Mouse (Mus musculus) T-helper 2 cell (primary cell): ENCODE data around the gene Rbpms2.
"Not testable (repeated sequence)": the region's sequence is repeated elsewhere in the genome, so short reads cannot be mapped to it uniquely, and the experiment has no call there.

Experiments used
- in situ Hi-C: fragments of 300-600 bp; cut with MboI, MseI; formaldehyde crosslinking; loops from one replicate; pipeline ENCODE4 v1.15.1; 2025; ENCODE audit warnings: high pct_unique_total_duplicates

Rbpms2 gene

DNA sequence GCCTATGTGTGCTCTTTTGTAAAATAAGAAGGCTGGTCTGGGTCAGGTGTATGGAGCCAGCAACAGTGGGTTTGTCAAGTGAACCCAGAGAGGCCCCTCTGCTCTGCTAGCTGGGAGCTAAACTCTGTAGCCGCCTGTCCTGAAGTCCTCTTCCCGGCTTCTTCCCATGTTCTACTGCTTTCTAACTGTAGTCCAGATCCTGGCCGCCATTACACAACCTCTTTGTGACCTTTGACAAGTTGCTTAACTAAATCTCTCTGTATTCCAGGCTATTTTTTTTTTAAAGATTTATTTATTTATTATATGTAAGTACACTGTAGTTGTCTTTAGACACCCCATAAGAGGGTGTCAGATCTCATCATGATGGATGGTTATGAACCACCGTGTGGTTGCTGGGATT is 24.3 kb downstream of the Rbpms2 start:
- in situ Hi-C loops, result no loop called here

DNA sequence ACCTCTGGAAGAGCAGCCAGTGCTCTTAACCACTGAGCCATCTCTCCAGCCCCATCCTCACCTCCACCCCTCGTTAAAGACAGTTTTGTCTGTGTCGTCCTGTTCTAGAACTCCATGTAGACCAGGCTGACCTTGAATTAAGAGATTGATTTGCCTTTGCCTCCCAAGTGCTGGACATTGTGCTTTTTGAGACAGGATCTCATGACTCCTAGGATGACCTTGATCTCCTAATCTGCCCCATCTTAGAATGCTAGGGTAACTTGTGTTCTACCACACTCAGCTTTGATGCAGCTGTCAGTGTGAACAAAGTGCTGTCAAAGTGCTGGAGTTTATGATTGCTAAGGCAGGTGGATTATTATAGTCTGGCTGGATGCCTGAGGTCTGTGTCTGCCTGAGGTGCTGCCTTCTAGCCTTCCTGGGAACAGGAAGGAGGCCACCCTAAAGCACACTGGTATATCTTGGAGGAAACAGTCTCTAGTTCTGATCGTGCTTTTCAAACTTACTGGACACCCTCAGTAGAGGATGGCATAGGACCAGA is 25.3 kb downstream of the Rbpms2 start:
- in situ Hi-C loops, result no loop called here

DNA sequence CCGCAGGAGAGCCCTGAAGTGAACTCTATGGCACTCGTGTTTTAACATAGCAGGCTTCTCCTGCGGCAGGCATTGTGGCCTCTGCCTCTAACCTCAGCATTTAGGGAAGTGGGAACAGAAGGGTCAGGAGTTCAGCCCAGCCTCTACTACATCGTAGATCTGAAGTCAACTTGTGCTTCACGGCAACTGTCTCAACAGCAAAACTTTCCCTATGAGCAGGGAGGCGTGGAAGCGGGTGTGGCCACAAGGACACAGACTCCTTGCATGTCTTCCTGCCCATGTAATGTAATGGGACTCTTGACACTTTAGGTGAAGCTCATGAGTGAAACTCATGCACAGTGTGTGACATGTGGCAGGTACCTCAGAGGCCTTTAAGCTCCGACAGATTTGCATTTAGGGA is 26.1 kb downstream of the Rbpms2 start:
- in situ Hi-C loops, result no loop called here

DNA sequence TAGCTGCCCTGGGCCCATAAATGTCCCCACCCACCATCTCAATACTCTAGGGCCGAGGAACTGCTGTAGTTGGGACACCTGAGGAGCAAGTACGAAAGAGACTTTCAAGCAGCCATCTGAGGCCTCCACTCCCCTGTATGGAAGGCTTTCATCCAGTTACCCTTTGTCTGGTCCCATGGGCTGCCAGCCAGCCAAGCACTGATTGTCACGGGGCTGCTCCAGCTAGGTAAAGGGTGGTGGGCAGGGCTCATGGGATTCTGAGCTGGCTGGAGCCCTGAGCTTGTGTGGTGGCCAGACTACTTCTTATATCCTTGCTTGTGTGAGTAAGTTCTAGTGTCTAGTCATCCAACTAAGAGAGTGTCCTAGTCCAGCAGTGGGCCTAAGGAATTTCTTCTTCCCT is 27.8 kb downstream of the Rbpms2 start:
- in situ Hi-C loops, result no loop called here

DNA sequence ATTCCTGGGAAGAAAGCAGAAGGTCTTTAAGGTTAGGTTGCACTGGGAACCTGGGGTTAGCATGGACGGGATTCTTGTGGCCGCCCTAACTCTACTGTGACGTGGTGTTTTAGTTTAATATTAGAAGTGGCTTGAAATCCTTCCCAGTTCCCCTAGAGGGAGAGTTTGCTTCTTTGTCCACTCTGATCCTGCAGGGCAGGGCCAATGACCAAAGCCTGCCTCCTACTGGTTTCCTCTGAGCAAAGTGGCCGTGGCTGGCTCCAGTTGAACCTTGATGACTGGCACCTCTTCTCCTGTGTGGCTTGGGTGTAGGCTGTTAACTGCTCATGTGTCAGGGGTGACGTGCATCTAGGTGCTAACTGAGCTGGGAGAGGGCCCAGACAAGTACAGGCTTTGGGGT is 31.6 kb downstream of the Rbpms2 start:
- in situ Hi-C loops, result loop anchor here (5.0 to 10.0 kb wide), 3 partner anchors 59 to 184 kb away; partner anchors contain the start of gene Ankdd1a

DNA sequence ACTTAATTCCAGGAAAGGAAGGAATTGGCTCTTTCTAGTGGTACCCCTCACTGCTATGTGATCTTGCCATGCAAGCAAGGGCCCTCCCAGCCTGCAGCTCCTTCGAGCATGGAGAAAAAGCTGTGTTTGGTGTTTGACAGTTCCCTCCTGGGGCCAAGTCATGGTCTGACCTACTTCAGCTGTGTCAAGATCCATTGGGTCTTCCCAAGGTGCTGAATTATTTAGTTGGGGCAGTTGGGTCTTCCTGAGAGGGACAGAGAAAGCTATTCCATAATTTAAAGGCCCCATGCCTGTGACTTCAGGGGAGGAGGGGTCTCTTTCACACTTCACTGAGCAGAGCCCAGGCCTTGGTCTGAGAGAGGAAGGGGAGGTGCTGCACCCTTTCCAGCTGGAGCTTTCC is 32.0 kb downstream of the Rbpms2 start:
- in situ Hi-C loops, result loop anchor here (5.0 to 10.0 kb wide), 3 partner anchors 59 to 183 kb away; partner anchors contain the start of gene Ankdd1a

DNA sequence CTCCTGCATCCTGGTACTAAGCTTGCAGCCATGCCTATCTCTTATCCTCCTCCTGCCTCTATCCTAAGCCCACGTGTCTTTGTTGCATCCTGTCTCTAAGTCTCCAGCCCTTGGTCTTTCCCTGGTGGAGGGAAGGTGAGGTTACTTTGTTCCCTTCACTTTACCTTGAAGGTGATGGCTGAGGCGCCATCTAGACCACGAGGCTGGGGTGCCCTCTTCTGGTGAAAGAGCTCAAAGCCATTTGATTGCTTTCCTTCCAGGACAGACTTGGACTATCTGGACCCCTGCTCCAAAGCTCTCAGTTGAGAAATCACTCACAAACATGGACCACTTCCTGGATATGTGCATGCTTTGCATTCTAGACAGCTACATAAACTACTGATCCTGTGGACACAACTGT is 34.7 kb downstream of the Rbpms2 start:
- in situ Hi-C loops, result loop anchor here (5.0 to 10.0 kb wide), 3 partner anchors 62 to 181 kb away; partner anchors contain the start of gene Ankdd1a

DNA sequence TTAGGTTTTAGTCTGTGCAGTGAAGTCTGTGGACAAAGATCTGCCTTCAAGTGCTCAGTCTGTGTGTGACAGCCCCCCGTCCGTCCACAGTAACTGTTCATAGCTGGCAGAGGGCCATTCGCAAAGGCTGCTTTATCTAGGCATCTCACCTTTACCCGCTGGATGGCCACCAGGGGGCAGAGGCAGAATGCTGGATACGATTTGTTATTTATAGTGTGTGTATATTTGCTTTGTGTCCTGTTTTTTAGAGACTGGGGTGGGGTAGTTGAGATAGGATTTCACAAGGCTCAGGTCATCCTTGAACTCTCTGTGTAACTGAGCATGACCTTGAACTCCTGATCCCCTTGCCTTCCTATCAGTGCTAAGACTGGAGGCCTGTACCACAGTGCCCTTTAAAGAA is 36.6 kb downstream of the Rbpms2 start:
- in situ Hi-C loops, result loop anchor here (10.0 kb wide), 1 partner anchor 179 kb away; no protein-coding TSS in a partner anchor

DNA sequence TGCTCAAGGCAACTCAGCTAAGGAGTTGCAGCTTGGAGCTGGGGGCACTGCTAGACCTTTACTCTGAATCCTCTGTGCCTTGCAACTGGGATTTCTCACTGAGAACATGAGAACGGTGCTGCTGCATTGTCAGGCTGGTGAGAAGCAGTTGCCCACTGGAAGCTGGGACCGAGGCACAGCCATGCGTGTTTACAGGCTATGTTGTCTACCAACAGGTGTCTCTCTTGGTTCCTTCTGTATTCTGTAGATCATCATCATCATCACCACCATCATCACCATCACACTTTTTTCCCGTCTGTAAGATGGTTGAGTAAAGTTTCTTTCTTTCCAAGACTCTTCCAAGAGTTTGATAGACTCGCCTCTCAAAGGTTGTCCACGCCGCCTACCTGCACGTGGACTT is 38.3 kb downstream of the Rbpms2 start, which contains the start of gene Oaz2:
TSS of gene Oaz2 (plus strand) at position 301 of the 400 bp plus-strand sequence.
- in situ Hi-C loops, result loop anchor here (10.0 kb wide), 1 partner anchor 177 kb away; no protein-coding TSS in a partner anchor

DNA sequence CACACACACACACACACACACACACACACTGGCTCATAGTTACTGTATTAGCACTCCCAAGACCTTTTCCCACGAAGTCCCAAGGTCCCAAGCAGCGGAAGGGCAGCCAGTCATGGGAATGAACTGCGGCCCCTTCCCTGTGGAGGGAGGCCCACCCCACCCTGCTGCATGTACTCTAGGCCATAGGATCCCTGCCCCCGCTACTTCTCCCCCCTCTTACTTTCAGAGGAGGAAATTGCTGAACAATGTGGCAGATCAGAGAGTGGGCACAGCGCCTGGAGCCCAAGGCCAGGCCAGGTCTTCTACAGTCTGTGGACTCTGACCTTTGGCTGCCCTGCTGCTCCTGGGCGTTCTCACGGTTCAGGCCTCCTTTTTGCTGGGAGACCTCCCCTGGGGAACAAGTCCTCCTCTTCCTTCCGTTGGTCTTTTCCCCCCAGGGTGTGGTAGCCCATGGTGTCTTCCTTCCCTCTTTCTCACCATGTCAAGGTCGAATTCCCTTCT is 42.0 kb downstream of the Rbpms2 start:
- in situ Hi-C loops, result no loop called here

DNA sequence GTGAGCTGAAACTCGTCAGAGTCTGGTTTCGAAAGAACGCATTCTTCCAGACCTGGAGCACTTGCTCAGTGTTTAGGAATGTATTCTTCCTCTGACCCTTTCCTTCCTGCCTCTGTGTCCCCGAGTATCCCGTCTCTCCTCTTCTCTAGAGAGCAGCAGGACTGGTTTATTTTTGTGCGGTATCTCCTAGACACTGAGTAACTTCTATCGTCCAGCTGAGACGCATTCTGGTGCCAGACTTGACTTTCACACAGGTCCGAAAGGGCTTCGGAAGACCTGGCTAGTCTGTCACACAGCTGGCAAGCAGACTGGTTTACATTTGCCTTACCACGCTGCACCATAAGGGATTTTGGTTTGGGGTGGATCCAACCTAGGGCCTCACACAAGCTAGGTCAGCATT is 43.5 kb downstream of the Rbpms2 start:
- in situ Hi-C loops, result no loop called here

DNA sequence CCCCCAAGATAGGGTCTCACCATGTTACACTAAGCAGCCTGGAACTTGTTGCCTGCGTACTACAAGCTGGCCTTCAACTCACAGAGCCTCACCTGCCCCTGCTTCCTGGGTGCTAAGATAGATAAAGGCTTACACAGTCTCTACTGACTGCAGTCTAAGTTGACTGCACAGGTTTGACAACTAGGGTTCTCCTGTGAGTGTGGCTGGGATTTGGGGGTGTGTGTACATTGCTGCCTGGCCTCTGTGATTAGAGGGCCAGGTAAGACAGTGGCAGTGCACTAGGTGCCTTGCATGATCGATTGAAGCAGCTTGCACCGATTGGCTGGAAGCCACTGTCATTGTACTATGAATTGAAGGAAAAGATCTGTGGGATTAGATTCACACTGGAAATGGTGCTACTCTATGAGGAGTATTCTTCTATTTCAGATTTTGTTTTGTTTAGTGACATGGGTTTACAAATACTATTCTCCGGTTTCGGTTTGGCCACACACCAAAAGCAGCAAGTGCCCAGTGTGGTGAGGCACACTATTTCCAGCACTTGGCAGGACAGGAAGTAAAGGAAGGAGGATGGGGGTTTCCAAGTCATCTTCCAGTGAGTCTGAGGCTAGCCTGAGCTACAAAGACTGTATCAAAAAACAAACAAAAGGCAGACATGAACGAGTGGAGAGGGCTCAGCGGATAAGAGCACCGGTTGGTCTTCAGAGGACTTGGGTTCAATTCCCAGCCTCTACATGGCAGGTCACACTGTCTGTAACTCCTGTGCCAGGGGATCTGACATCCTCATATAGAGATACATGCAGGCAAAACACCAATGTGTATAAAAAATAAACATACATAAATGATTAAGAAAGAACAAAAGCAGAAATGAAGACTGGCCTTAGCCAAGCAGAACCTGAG is 46.3 kb downstream of the Rbpms2 start:
- in situ Hi-C loops, result no loop called here

DNA sequence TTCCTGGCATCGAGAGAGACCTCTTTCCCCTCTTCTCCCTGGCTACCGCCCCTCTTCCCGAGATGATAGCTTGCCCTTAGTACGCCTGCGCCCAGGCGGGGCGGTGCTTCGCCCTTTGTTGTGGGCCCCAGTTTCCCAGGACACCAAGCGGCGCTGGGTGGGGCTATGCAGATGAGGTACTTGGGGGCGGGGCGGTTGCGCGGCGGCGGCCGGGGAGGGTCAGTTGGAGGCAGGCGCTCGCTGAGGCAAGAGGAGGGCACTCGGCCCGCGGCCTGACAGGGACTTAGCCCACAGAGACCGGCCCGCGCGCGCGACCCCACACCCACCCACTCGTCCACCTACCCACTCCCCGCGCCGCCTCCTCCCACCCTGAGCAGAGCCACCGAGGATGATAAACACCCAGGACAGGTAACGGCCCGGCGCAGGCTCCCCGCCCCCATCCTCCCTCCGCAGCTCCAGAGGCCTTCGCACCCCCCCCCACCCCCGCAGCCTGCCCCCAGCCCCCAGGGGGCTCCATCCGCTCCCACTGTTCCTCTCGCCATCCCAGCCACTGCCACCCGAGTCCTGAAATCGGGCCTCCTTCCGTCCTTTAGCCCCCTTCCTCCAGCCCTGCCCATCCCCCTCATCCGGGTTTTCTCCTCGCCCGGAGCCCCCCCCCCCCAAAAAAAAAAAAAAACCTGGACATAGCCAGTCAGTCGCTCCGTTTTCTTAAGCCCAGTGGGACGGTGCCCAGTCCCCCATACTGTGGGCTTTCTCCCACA is 47.1 kb downstream of the Rbpms2 start:
- in situ Hi-C loops, result no loop called here

DNA sequence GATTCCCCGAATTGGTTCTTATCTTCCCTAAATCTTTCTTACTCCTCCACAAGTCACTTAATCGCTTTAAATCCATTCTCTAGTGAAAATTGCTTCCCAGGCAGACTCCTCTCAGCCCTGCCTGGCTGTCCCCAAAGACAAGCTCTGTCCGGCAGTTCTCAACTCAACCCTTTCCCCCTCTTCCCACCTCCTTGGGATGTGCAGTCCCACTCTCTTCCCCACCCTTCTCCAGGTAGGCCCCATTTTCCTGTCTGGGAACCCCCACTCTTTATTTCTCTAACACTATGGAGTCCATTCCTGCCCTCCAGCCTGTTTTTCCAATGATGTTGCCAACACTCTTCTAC is 47.6 kb downstream of the Rbpms2 start:
- in situ Hi-C loops, result no loop called here

DNA sequence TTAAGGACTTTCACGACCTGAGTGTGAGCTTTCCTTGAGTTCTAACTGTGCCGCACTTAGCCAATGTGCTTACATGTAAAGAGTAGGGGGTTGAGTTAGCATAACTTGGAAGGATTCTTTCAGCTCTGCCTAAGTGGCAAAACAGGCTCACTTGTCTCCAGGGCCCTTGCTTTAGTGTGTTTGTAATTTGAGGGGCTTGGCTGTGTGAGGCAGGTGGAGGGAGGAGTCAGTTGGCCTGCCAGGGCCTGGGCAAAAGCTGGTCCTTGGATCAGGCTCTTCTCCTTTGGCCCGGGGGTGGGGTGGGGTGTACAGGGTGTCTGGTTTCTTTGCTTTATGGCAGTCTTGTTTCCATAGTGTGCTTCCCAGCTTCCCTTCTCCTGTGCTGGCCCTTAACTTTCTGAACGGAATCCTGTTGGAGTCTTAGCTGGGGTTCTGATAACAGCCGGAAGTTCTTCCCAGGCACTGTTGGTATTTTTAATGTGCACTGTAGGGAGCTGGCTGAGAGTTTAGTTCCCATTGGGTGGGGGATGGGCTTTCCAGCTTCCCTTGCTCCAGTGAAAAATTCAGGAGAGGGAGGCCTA is 49.8 kb downstream of the Rbpms2 start:
- in situ Hi-C loops, result no loop called here

DNA sequence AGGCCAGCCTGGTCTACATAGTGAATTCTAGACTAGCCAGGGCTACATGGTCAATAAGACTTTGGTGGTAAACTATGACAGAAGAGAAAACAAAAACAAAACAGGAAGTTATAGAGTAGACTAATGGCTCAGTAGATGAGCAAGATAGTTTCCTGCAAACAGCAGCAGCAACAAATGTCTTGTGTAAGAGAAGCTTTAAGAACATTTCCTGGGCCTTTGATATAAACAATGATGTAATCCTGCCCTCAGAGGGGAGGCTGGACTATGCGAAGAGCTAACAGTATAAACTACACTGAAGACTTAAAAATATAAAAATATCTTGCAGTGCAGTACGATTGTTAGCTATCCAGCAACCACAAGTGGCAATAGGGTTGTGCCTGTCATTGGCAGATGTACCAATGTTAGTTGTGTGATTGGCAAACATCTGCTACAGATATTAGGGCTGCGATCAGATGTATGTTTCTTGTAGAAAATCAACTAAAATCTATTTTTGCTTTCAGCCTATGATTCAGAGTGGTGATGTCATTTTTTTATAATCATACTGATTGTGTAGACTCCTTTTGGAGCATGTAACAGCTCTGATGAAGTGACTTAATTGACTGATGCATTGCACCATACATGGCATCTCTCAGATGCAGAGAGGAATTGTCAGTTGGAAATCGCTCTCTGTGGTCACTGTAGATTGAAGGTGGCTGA is 51.6 kb downstream of the Rbpms2 start:
- in situ Hi-C loops, result no loop called here

DNA sequence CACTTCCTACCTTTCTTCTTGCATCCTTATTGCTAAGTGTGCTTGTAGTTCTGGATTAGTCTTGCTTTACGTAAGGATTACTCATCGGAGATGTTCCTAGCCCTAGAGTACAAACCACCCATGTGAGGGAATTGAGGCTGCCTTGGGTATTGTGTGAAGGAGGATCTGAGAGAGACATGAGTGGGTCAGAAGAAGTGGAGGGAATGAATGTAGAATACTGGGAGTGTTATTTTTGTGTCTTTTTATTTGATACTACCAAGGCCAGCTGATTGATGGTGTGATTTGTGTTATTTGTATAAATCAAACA is 52.1 kb downstream of the Rbpms2 start:
- in situ Hi-C loops, result no loop called here

DNA sequence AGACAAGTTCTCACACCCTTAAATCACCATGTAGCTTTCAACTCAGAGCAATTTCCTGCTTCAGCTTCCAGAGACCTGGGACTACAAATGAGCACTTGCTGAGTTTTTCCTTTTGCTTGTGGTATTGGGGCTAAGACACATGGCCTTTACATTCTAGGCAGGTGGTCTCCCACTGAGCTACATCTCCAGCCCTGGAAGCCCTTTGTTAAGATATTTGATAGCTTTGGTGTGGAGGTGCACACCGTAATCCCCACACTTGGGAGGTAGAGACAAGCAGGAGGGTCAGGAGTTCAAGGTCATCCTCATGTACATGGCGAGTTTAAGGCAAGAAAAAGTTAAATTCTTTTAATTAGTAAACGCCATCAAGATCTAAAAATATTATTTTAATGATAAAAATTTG is 52.7 kb downstream of the Rbpms2 start:
- in situ Hi-C loops, result no loop called here

DNA sequence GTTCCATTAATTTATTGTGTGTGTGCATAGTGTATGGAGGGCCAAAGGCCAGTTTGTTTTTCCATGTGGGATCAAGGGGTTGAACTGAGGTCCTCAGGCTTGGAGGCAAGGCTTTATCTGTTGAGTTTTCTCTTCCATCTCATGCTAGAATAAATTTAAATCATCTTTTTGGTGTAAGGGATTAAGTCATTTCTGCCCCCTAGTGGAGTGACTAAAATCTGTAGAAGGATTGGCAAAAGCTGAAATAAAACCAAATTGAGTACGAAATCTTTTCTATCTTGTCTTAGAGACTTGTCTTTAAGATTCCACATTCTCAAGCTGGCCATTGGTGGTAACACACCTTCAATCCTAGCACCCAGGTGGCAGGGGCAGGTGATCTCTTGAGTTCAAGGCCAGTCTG is 53.5 kb downstream of the Rbpms2 start:
- in situ Hi-C loops, result no loop called here

DNA sequence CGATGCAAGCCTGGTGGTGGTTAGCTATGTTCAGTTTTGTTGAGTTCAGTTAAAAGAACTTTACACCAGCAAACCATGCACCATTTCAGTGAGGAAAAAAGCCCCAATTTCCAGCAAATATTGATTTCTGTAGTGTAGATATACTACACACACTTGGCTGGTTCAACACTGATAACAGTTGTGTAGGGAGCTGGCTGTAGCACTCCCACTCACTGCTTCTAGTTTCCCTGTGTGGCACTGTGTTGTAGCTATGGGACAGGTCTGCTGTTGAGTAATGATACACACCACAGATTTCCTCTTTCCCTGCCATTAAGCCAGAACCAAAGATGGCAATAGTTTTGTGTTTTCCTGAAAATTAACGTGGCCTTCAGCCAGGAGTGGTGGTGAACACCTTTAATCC is 55.3 kb downstream of the Rbpms2 start:
- in situ Hi-C loops, result no loop called here

DNA sequence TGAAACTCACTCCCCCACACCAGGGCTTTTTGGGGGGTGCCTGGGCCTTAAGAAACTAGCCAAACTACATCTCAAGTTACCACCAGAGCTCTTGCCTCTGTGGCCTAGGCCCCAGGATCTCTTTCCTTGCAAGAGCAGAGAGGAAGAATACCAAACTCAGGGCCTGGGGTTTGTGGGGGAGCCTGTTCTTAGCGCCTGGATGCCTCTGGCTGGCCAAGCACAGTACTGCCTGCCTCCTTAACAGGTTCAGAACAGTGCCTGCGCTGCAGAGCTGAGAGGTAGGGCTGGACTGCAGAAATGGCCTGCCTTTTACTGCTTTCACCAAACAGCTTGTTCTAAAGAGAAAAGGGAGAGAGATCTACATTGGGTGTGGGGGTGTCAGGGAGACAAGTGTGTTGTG is 60.4 kb downstream of the Rbpms2 start:
- in situ Hi-C loops, result not testable (repeated sequence)
